Mouse (Mus musculus): ENCODE measurements around the gene Irf4.

- TF ChIP-seq POLR2A (IDR thresholded peaks at IDR 0.05; ENCODE audit: borderline replicate concordance, extremely low read depth, low read depth, low read length), result no peak
- TF ChIP-seq CTCF (IDR thresholded peaks at IDR 0.05; ENCODE audit: insufficient read depth, low read length), result no peak
These were observed 36.7 kb upstream of the Irf4 start for GRCm38 (mm10) chr13:30712280-30712679.

All from lung, adult 2 months (tissue).